Mouse (Mus musculus): ENCODE measurements around the gene Cnnm4.

GRCm38 (mm10) chr1:36496719-36497118 is 25.3 kb downstream of the Cnnm4 start:
- no peak for TF ChIP-seq CHD2 (IDR thresholded peaks at IDR 0.05; ENCODE audit: low read length)
- no peak for TF ChIP-seq MAX (IDR thresholded peaks at IDR 0.05; ENCODE audit: low read length)
- TF ChIP-seq CTCF (conservative IDR thresholded peaks at IDR 0.05 in 1 of 2, IDR thresholded peaks at IDR 0.05 in 1 of 2; ENCODE audit: low read depth in 2 of 2, low read length in 2 of 2) = peak in 1 of 2 experiments; percentile 60; a peak in 2 of 4 replicates
- TF ChIP-seq RAD21 (IDR thresholded peaks at IDR 0.05; ENCODE audit: low read depth, low read length) = peak; percentile 56
- no peak for TF ChIP-seq E2F4 (IDR thresholded peaks at IDR 0.05; ENCODE audit: insufficient replicate concordance, low read depth, low read length)
- TF ChIP-seq ZMIZ1 (IDR thresholded peaks at IDR 0.05; ENCODE audit: low read depth, low read length) = no peak
